Mouse (Mus musculus): ENCODE data around the gene Ruvbl1.

- no peak for TF ChIP-seq CTCF (IDR thresholded peaks at IDR 0.05; ENCODE audit: low read depth)
- no peak for TF ChIP-seq EP300 (optimal IDR thresholded peaks at IDR 0.05)
These were observed 10.7 kb upstream of the Ruvbl1 start for GRCm38 (mm10) chr6:88454545-88454944.
